Mouse (Mus musculus) testis, adult 10 weeks (tissue): ENCODE results near the gene Catsperg1. TPM values are rescaled to one million over a fixed set of nuclear protein-coding genes. Genes with fewer than 3 reads are reported as not detected.

Source experiments
- polyA plus RNA-seq: library from polyadenylated mRNA; stranded (reverse); fragments of 350-450 nt; fragmentation: Illumina TruSeq; extraction: RNeasy Lipid Tissue Mini Kit (QIAGEN cat#74804); gene quantifications from one replicate; pipeline ENCODE4 v1.2.3, GENCODE M21; 2014; ENCODE audit warnings: low read depth, low replicate concordance

The Catsperg1 gene
- 169 TPM for polyA plus RNA-seq

DNA sequence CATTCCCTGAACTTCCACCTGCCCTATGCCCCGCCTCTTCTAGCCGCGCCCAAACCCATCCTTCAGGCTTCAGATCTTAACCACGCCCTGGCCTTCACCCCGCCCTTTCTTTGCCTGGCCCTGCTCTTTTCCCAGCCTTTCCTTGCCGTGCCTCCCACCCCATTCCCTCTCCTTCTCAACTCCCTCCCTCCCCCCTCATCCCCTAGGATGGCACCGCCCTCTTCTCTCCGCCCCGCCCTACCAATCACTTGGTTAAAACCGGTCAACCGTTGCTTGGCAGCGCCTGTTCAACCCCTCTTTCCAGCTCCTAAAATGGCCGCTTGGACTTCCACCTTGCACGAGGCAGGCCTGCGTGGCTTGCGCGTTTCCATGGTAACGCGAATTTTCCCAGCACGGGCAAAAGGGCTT lies at the start of gene Catsperg1:
TSS of gene Catsperg1 (minus strand) at position 361 of the 408 bp plus-strand sequence.

DNA sequence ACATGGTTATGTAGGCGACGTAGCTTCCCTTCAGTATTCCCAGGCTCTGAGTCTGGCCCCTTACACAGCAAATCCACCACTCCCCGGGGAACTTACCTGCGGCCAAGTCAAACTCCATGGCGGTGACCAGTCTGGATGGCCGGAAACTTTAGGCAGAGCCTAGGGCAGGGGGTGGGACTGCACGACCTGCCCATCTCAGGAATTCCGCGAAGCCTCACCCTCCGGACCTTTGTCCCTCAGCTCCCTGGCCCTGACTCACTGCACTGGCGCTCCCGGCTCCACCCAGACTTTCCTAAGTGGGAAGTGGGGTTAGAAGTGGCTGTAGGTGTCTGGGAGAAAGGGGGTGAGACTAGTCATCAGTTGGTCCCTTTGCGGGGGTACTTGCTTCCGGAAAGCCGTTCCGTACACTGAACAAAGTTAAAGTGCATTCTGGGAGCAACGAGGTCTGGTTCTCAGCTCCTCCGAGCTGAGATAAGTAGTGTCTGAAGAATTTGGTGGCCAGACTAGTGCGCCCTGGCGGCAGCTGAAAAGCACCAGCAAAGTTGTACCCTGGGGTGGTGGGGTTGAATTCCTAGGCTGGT lies 34.5 kb upstream of the Catsperg1 start, which contains the start of gene 2200002D01Rik:
TSS of gene 2200002D01Rik (minus strand) at position 206 of the 581 bp plus-strand sequence.

DNA sequence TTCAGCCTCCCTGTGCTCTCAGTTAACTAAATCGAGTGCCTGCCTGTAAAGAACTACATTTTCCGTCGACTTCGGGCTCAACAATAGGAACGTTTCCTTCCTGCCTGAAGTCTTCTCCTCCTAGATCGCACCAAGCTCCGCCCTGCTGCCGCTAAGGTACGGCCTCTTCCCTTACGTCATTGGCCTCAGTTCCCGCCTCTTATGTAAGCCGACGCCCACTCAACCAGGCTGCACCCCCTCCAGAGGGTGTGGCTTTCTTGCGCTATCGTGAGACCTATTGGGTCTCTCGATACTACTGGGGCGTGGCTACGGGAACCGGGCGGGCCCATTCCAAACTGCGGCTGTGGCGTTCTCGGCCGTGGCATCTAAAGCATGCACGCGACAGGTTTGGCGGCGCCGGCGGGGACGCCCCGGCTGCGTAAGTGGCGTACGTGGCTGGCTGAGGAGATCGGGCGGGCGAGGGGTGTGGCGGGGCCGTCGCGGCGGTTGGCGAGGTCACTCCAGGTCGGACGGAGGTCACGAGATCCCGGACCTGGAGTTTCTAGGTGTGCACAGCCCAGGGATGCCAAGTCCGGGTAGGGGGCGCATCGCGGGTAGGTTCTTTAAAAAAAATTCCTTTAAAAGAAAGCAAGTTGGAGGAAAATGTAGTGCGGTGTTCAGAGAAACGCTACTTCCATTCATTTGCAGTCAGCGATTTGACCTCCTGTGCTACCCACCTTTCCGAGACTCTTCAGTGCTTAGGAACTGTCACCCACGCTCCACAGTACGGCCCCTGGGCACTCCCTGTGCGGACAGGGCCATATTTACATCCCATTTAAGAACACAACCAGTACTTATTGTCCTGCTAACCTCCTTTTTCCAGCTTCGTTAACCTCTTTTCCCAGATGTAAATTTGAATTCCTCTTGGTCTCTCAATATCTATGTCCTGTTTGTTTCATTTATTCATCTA lies 24.5 kb upstream of the Catsperg1 start, which contains the start of gene Yif1b:
TSS of gene Yif1b (plus strand) at position 311 of the 949 bp plus-strand sequence.

DNA sequence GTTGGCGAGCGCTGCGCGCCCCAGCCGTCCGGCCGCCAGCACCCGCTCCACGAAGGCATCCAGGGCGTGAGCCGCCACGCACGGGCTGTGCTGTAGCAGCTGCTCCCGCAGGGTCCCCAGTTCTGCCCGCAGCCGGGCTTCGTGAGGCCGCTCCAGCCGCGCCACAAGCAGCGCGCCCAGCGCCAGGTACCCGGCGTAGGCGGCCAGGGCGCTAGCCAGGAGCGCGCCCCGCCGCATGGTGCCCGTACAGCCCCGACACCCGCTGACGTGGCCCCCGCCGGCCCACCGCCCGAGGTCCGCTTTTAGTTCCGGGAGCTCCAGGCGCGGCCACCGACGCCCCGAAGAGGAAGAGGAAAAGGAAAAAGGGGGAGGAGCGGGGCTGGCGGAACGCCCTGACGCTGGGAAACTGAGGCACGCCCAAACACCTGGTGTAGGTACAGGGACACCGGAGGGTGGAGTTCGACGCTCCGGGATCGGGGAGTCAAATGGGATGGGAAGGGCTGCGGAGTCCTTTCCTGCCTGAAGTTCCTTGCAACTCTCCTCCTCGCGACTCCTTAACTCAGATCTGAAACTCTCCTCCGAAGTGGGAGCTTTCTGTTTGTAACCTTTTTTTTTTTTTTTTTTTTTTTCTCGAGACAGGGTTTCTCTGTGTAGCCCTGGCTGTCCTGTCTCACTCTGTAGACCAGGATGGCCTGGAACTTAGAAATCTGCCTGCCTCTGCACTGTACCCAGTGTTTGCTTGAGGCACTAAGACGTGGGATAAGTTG lies 18.6 kb upstream of the Catsperg1 start, which contains the start of gene Kcnk6:
TSS of gene Kcnk6 (minus strand) at position 269 of the 767 bp plus-strand sequence.

DNA sequence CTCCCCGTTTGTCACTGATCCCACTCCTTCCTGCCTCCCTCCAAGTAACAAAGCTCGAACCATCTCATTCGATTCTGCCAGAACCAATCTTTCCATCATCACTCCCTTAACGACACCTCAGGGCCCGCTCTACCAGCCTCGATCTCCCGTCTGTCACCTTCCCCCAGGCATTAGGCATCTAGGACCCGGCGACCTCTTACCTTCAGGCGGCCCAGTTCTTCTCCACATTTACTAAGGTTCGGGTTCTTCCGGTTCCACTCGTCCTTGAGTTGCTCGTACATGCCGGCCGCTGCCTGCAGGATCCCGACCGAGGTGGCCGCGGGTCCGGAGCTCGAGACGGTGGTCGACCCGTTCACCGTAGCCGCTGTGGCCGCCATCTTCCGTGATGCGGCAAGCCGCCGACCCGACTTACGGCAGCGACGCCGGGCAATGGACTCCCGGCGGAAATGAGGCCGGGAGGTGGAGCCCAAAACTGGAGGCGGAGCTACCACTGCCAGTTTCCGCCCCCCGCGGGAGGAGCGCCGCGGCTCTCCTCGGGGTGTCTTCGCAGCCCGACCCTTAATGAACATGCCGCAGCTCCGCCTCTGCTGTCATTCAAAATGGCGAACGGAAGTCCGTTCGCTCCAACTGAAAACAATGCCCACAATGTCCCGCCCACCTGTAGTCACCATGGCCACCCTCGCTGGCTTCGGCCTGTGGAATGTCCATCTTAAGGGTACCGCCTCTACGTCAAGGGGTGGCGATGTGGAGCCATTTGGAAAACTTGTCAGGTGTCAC lies 33.6 kb downstream of the Catsperg1 start, which contains the start of gene Psmd8:
TSS of gene Psmd8 (minus strand) at position 625 of the 777 bp plus-strand sequence.

DNA sequence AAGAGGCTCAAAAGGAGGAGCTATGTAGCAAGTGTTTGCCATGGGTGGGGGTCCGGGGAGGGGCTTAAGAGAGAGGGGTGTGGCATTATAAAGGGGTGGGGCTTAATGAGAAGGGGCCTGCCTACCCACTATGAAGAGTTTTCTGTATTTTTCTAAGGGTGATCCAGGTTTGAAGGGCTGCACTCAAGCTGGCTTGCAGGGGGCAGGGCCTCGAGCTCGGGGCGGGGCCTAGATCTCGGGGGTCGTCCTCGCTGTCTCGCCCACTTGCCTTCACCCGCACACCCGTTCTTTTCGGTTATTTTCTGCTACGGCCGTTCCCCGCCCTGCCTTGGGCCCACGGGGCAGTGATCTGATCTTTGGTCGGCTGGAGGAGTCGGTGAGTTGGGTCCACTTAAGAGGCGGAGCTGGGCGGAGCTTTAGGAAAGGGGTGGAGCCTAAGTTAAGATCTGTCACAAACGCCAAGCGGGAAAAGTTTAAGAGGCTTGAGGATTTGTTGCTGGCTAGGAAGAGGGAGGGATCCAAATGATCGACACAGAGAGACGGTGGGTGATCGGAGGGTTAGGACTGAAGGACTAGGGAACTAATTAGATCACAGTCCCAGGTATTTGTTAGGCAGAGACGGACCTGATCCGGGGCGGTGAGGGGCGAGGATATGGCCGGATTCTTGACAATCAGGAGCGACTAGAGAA lies 43.6 kb downstream of the Catsperg1 start, which contains the start of the genes Ggn and Spred3:
TSS of gene Ggn (plus strand) at position 145 of the 689 bp plus-strand sequence.
TSS of gene Spred3 (minus strand) at position 346 of the 689 bp plus-strand sequence.

DNA sequence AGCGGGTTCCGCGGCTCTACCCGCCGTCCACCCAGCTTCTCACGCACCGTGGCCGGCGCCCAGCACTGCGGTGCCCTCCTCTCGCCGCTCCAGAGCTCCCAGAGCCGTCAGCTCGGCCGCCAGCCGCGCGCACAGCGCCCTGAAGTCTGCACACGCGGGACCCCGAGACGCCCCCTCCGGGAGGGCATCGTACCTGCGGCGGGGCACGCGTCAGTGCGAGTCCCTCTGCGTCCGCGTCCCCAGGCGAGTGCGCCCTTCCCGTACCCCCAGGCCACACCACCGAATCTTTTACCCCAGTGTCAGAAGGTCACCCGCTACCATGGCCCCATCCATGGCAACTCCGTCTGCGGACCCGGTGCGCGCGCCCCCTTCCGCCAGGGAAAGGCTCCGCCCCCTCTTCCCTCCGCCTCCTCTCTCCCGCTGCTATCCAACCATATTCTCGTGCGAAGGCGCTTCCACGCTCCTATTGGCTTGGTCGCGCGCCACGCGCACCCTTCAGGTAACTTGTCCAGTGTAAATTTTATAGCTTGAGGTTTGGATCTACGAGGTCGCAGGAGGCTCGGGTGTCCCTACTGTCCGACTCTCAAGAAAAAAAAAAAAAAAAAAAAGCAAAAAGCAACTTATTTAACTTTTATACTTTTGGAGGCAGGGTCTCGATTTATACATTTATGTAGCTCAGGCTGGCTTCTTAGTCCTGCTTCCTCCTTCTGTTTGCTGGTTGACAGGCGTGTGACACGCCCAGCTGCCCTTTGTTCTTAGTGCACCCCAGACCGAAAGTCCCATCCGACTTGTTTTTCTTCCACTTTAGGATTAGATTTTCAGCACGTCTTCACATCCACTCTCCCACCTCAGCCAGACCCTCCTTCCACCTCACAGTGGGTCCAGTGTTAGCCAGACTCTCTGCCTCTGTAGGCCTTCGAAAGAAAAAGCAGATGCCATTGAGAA lies 57.7 kb downstream of the Catsperg1 start, which contains the start of gene Fam98c:
TSS of gene Fam98c (minus strand) at position 397 of the 945 bp plus-strand sequence.

DNA sequence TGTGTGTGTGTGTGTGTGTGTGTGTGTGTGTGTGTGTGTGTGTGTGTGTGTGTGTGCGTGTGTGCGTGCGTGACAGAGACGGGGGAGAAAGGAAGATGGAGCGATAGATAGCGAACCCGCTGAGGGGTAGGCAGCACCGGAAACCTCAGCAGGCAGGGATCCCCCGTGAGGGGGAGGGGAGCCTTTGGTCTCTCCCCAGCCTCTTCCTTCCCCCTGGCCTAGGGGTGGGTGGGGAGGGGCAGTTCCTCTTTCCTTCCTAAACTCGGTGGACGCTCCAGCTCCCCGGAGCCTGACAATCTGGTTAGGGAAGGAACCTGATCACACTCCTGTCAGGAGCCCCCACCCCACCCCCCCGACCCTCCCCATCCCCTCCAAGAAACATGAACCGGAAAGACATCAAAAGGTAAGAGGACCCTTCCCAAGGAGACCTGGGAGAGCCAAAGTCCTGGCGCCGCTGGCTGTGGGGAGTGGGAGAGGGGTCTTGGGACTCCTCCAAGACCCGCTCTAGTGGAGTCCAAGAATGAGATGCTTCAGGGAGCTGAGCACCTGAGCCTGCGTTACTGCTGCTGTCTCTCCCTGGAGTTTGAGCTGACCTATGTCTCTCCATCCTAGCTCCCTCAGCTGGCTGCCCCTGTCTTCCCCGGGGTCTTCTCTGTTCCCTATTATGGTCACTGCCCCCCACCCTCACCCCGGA lies 79.0 kb downstream of the Catsperg1 start, which contains the start of gene Rasgrp4:
TSS of gene Rasgrp4 (plus strand) at position 159 of the 694 bp plus-strand sequence.

Other genes starting within 250 kb of the Catsperg1 start
- gene Eif3k, start 232.2 kb downstream of the Catsperg1 start, polyA plus RNA-seq = 19.4 TPM
- gene Map4k1, start 232.0 kb downstream of the Catsperg1 start, polyA plus RNA-seq = 0.78 TPM
- 0.14 TPM for gene Ryr1, start 88.9 kb downstream of the Catsperg1 start, polyA plus RNA-seq
- gene Rasgrp4, start 79.2 kb downstream of the Catsperg1 start, polyA plus RNA-seq = 0.11 TPM
- 3.0 TPM for gene Fam98c, start 57.8 kb downstream of the Catsperg1 start, polyA plus RNA-seq
- 2.6 TPM for gene Ggn, start 43.8 kb downstream of the Catsperg1 start, polyA plus RNA-seq
- 29.2 TPM for gene Spred3, start 43.6 kb downstream of the Catsperg1 start, polyA plus RNA-seq
- 214 TPM for gene Psmd8, start 33.3 kb downstream of the Catsperg1 start, polyA plus RNA-seq
- gene Kcnk6, start 18.5 kb upstream of the Catsperg1 start, polyA plus RNA-seq = 2.8 TPM
- gene Yif1b, start 24.3 kb upstream of the Catsperg1 start, polyA plus RNA-seq = 1.7 TPM
- not detected for gene 2200002D01Rik, start 34.4 kb upstream of the Catsperg1 start, polyA plus RNA-seq
- gene Spint2, start 67.9 kb upstream of the Catsperg1 start, polyA plus RNA-seq = 12.3 TPM
- 0.36 TPM for gene Ppp1r14a, start 75.3 kb upstream of the Catsperg1 start, polyA plus RNA-seq
- gene Dpf1, start 89.9 kb upstream of the Catsperg1 start, polyA plus RNA-seq = 1.1 TPM